Mouse (Mus musculus) midbrain, embryonic 16.5 days (tissue): ENCODE results near the gene Mss51. TPM values are rescaled to one million over a fixed set of nuclear protein-coding genes. Genes with fewer than 3 reads are reported as not detected.

Source experiments
- ATAC-seq: fragments of 200-750 bp; cut with Nextera tagmentation; 2 replicates; pipeline ENCODE4 v1.8.0; 2017; ENCODE audit warnings: moderate TSS enrichment
- H3K27ac ChIP-seq: fragments of 300-500 bp; sonication (generic); 2 replicates; pipeline ENCODE4 v1.5.1; 2014; ENCODE audit warnings: mild to moderate bottlenecking, low read length, mixed read lengths
- H3K27me3 ChIP-seq: fragments of 300-500 bp; sonication (generic); 2 replicates; pipeline ENCODE4 v1.6.1; 2014; ENCODE audit warnings: low read depth, low read length, mixed read lengths; ENCODE audit not compliant: control insufficient read depth, insufficient read depth
- H3K36me3 ChIP-seq: fragments of 300-500 bp; sonication (generic); 2 replicates; pipeline ENCODE4 v1.6.1; 2014; ENCODE audit warnings: mild to moderate bottlenecking, low read length, moderate library complexity, mixed read lengths; ENCODE audit not compliant: control insufficient read depth, insufficient read depth
- H3K4me1 ChIP-seq: fragments of 300-500 bp; sonication (generic); 2 replicates; pipeline ENCODE4 v1.6.1; 2014; ENCODE audit warnings: mild to moderate bottlenecking, low read length, mixed read lengths; ENCODE audit not compliant: control insufficient read depth, insufficient read depth
- H3K4me2 ChIP-seq: fragments of 300-500 bp; sonication (generic); 2 replicates; pipeline ENCODE4 v1.6.1; 2014; ENCODE audit warnings: mild to moderate bottlenecking, low read length, mixed read lengths
- H3K4me3 ChIP-seq: fragments of 300-500 bp; sonication (generic); 2 replicates; pipeline ENCODE4 v1.5.1; 2014; ENCODE audit warnings: low read depth, mild to moderate bottlenecking, low read length, moderate library complexity, mixed read lengths
- H3K9ac ChIP-seq: fragments of 300-500 bp; sonication (generic); 2 replicates; pipeline ENCODE4 v1.6.1; 2014; ENCODE audit warnings: low read depth, low read length, mixed read lengths
- H3K9me3 ChIP-seq: fragments of 300-500 bp; sonication (generic); replicated peaks from 2 replicates; pipeline ENCODE4 v1.6.1; 2014; ENCODE audit warnings: mild to moderate bottlenecking, low read length, mixed read lengths; ENCODE audit not compliant: control insufficient read depth, poor library complexity, severe bottlenecking
- WGBS: fragments of 180-500 bp; shearing (Covaris S2); extraction: QIAGEN DNeasy Blood & Tissue Kit; methylation state at CpG from one replicate; pipeline ENCODE4 v1.1.7; 2014; 5-methylcytosine and 5-hydroxymethylcytosine counted together
- polyA plus RNA-seq: library from polyadenylated mRNA; unstranded; fragments of >200 nt; fragmentation: Nextera tagmentation; extraction: Ambion mirVana; gene quantifications from 2 replicates; pipeline ENCODE4 v1.2.1, GENCODE M21; 2015

The Mss51 gene
- polyA plus RNA-seq, 1 experiment from 2014 or later, result 0.26 TPM

GRCm38 (mm10) chr14:20477261-20478025 is 19.3 kb downstream of the Mss51 start:
- Histone ChIP-seq H3K4me2 (no peak overlapping the region), H3K4me3 (no peak overlapping the region), H3K36me3 (no peaks in the 10 kb centered on the region), H3K27ac (no peak overlapping the region), H3K9me3 (no peaks in the 10 kb centered on the region), H3K4me1 (peaks cover 5% of the 10 kb centered on the region; the same call in 1 of the 2 replicates), H3K27me3 (no peaks in the 10 kb centered on the region), H3K9ac (no peak overlapping the region)
- ATAC-seq, result no peak
- WGBS, result 38% methylated on average over 4 of the region's 4 CpGs

DNA sequence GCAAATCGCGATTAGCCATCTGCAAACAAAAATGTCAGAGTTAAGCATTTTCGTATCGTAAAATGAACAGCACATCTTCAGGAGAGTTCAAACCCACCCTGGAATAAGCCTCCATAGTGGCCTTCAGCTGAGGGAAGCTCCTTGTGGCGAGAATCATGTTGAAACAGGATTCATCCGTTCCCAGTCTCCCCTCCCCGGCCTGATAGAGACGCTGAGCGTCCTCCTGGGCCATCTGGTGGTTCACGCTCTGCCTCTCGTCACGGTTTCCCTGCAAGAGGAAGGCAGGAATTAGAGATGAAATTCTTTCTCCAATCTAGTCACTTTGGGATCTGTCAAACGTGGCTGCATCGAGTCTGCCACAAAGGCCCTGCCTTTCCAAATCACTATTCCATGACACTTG is 36.5 kb downstream of the Mss51 start:
- Histone ChIP-seq H3K27ac (no peak overlapping the region), H3K27me3 (no peaks in the 10 kb centered on the region), H3K4me3 (no peak overlapping the region), H3K9ac (no peak overlapping the region), H3K4me2 (no peak overlapping the region), H3K36me3 (peaks cover 9% of the 10 kb centered on the region), H3K9me3 (no peaks in the 10 kb centered on the region), H3K4me1 (no peaks in the 10 kb centered on the region)
- WGBS, result 75% methylated on average over 14 of the region's 14 CpGs
- no peak for ATAC-seq

GRCm38 (mm10) chr14:20458378-20458777 is 38.3 kb downstream of the Mss51 start:
- Histone ChIP-seq H3K9ac (no peak overlapping the region), H3K36me3 (peaks cover 3% of the 10 kb centered on the region; the same call in 1 of the 2 replicates), H3K4me3 (no peak overlapping the region), H3K9me3 (no peaks in the 10 kb centered on the region), H3K4me1 (no peaks in the 10 kb centered on the region), H3K27ac (no peak overlapping the region), H3K27me3 (no peaks in the 10 kb centered on the region), H3K4me2 (no peak overlapping the region)
- no peak for ATAC-seq
- WGBS, result 93% methylated on average over 9 of the region's 9 CpGs

GRCm38 (mm10) chr14:20452929-20453328 is 43.8 kb downstream of the Mss51 start:
- H3K9me3 ChIP-seq, result no peaks in the 10 kb centered on the region
- no peaks in the 10 kb centered on the region; the same call in 1 of the 2 replicates for H3K36me3 ChIP-seq
- H3K9ac ChIP-seq, result no peak overlapping the region
- H3K27me3 ChIP-seq, result no peaks in the 10 kb centered on the region
- no peak overlapping the region for H3K27ac ChIP-seq
- 0 out of 2 replicates have a peak, but pooled peaks have one; percentile 55 for ATAC-seq
- no peak overlapping the region for H3K4me2 ChIP-seq
- peaks cover 3% of the 10 kb centered on the region; the same call in 1 of the 2 replicates for H3K4me1 ChIP-seq
- WGBS, result 93% methylated on average over 5 of the region's 5 CpGs
- H3K4me3 ChIP-seq, result no peak overlapping the region

GRCm38 (mm10) chr14:20451765-20452331 is 44.9 kb downstream of the Mss51 start, which contains the start of gene Cfap70:
TSS of gene Cfap70 (minus strand) at chr14:20452226.
- Histone ChIP-seq H3K27ac (peak within 1 kb of the TSS; percentile 66), H3K27me3 (no peaks in the 10 kb centered on the region), H3K36me3 (no peaks in the 10 kb centered on the region; the same call in 1 of the 2 replicates), H3K4me3 (peak within 1 kb of the TSS; percentile 43), H3K9ac (peak within 1 kb of the TSS; percentile 49), H3K4me1 (peaks cover 3% of the 10 kb centered on the region; the same call in 1 of the 2 replicates), H3K4me2 (peak within 1 kb of the TSS; percentile 76), H3K9me3 (no peaks in the 10 kb centered on the region)
- 2% methylated on average over 15 of the region's 15 CpGs for WGBS
- ATAC-seq, result peak; percentile 87

DNA sequence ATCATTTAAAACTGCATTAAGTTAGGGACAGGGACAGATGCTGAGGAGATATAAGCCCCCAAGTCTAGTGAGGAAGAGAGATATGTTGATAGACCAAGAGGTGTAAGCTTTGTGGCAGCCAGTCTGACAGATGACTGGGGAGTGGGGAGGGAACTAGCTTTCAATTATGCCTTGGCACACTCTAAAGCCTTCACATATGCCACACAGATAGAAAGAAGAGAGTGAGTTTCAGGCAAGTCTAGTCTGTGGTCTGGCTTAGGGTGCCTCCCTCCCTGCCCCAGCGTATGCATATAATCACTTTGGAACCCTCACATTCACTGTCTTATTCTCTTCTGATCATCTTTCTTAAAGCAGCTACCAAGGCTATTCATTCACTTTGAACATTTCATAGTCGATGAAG is 45.4 kb downstream of the Mss51 start:
- Histone ChIP-seq H3K9ac (peak overlapping the region; percentile 49), H3K36me3 (no peaks in the 10 kb centered on the region; the same call in 1 of the 2 replicates), H3K4me2 (peak overlapping the region; percentile 76), H3K9me3 (no peaks in the 10 kb centered on the region), H3K27ac (peak overlapping the region; percentile 66; the same call in 1 of the 2 replicates), H3K27me3 (no peaks in the 10 kb centered on the region), H3K4me3 (peak overlapping the region; percentile 43), H3K4me1 (peaks cover 3% of the 10 kb centered on the region; the same call in 1 of the 2 replicates)
- 0 out of 2 replicates have a peak, but pooled peaks have one; percentile 50 for ATAC-seq
- 11% methylated on average over 2 of the region's 2 CpGs for WGBS

- no peak for ATAC-seq
- Histone ChIP-seq H3K4me1 (peaks cover 3% of the 10 kb centered on the region; the same call in 1 of the 2 replicates), H3K27me3 (no peaks in the 10 kb centered on the region), H3K27ac (no peak overlapping the region), H3K9me3 (no peaks in the 10 kb centered on the region), H3K36me3 (no peaks in the 10 kb centered on the region), H3K4me3 (no peak overlapping the region), H3K4me2 (no peak overlapping the region), H3K9ac (no peak overlapping the region)
- 55% methylated on average over 12 of the region's 12 CpGs for WGBS
Measured at GRCm38 (mm10) chr14:20447209-20447608, 49.5 kb downstream of the Mss51 start.

GRCm38 (mm10) chr14:20442252-20442651 is 54.4 kb downstream of the Mss51 start:
- Histone ChIP-seq H3K27me3 (no peaks in the 10 kb centered on the region), H3K4me2 (no peak overlapping the region), H3K4me1 (no peaks in the 10 kb centered on the region), H3K9ac (no peak overlapping the region), H3K36me3 (no peaks in the 10 kb centered on the region), H3K27ac (no peak overlapping the region), H3K4me3 (no peak overlapping the region), H3K9me3 (no peaks in the 10 kb centered on the region)
- WGBS, result 39% methylated on average over 17 of the region's 17 CpGs
- ATAC-seq, result no peak

DNA sequence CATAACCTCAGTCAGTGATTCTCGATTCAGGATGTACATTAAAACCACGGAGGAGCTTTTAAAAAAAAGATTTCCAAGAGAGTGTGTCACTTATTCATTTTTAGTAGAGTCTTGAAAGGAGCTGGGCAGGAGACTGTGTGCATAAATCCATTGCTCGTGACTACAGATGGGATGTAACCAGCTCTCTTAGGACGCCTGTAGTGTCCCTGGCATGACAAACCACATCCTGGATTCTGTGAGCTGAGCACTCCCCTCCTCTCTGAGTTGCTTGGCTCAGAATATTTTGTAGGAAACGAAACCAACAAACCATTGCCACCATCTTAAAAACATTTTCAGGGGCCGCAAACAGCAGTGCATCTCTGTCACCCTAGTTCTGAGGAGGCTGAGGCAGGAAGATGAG is 59.7 kb downstream of the Mss51 start:
- H3K36me3 ChIP-seq, result no peaks in the 10 kb centered on the region
- ATAC-seq, result no peak
- H3K9ac ChIP-seq, result no peak overlapping the region
- 80% methylated on average over 6 of the region's 6 CpGs for WGBS
- no peak overlapping the region for H3K4me3 ChIP-seq
- H3K4me1 ChIP-seq, result no peaks in the 10 kb centered on the region
- H3K27ac ChIP-seq, result no peak overlapping the region
- H3K4me2 ChIP-seq, result no peak overlapping the region
- no peaks in the 10 kb centered on the region for H3K27me3 ChIP-seq
- no peaks in the 10 kb centered on the region for H3K9me3 ChIP-seq
